Mouse (Mus musculus): ENCODE measurements around the gene Rfx1.

Rfx1 gene

DNA sequence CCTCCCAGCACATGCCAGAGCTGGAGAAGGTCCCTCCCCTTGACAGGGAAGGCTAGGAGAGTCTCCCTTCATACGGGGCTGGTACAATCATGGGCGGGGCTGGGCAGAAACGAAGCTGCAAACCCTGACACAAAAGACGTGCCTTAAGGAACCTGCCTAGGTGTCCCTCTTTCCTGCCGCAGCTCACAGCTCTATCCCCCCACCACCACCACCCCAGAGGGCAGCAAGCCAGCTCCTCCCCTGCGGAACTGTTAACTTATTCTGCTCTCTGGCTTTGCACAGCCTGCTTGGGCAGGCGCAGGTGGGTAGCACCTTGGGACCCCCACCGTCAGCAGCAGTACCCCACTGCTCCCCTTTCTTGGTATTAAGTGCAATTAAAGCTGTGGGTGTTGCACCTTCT, 29.4 kb downstream of the Rfx1 start:
- no peak for DNase-seq

DNA sequence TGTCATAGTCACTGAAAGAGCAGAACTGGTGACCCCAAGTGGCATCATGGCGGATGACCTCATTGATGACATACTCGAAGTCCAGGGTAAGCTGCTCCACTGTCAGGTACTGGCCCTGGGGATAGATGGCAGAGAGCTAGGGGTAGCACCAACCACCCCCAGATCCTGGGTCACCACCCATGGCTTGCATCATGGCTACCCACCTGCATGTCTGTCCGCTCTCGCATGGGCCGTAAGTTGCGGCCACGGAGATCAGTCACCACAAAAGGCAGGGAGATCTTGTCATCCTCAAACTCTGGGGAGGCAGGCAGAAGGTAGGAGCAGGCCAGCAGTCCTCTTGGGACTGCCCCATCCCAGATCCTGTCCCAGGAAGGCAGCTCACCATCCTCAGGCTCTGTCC, 31.7 kb downstream of the Rfx1 start:
- no peak for DNase-seq

DNA sequence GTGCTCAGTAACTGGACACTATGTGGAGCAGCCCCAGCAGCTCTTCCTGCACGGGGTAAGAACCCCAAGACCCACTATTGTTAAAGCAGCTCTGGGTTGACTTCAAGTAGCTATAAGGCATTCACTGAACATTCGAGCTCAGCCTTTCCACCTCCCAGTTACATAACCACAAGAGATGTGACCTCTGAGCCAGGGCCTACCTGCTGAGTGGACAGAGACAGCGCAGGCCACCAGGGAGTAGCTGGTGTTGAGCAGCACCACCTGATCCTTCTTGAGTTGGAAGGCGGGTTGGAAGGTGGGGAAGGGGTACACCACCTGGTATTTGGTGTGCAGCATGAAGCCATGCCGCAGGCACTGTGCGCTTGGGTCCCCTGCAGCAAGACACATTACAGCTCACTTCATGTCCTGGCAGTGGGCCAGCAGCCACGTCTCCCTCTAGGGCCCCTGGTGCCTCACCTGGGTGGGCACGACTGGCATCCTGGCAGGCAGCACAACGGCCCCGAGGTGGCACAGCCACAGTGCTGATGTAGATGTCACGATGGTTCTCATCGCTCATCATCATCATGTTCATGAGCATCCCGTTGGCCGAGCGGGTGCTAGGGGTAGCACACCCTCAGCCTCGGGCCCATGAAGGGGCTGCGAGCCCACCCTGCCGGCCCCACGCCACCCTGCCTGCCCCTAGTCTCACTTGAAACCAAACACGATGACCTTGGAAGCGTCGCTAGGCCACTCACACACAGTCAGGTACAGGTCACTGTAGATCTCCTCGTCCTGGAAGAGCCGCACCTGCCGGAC, 35.0 kb downstream of the Rfx1 start:
- no peak for DNase-seq

DNA sequence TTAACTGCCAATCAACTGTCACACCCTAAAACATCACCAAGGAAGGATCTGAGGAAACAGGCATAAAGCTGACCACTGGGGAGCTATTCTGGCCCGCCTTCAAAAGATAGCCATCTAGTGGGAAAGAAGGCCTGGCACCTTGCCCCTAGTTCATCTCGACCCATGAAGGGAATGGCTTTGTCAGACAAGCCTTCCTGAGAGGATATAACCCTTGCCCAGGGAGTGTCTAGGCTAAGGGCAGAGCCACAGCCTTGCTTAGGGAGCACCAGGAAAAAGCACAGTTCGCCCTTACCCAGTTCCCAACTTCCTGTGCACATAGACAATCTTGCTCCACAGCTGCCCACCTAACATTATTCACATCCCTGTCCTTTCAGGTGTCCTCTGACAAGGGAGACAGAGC, 37.0 kb downstream of the Rfx1 start:
- no peak for DNase-seq

DNA sequence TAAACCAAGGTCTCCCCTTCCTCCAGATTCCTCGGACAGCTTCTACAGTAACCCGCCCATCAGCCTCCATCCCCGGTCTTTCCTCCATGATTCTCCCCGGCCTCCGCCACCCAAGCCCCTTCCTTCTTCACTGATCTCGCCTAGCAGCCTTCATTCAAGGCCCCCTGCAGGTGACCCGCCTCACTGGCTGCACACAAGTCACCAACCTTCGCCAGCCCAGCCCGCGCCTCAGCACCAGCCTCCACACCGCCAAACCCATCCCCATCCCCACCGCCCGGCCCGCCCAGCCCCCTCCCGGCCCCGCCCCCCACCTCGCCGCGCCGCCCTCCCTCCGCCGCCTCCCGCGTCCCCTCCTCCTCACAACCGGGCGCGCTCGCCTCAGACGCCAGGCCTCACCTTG, 37.6 kb downstream of the Rfx1 start:
- DNase-seq, result no peak

DNA sequence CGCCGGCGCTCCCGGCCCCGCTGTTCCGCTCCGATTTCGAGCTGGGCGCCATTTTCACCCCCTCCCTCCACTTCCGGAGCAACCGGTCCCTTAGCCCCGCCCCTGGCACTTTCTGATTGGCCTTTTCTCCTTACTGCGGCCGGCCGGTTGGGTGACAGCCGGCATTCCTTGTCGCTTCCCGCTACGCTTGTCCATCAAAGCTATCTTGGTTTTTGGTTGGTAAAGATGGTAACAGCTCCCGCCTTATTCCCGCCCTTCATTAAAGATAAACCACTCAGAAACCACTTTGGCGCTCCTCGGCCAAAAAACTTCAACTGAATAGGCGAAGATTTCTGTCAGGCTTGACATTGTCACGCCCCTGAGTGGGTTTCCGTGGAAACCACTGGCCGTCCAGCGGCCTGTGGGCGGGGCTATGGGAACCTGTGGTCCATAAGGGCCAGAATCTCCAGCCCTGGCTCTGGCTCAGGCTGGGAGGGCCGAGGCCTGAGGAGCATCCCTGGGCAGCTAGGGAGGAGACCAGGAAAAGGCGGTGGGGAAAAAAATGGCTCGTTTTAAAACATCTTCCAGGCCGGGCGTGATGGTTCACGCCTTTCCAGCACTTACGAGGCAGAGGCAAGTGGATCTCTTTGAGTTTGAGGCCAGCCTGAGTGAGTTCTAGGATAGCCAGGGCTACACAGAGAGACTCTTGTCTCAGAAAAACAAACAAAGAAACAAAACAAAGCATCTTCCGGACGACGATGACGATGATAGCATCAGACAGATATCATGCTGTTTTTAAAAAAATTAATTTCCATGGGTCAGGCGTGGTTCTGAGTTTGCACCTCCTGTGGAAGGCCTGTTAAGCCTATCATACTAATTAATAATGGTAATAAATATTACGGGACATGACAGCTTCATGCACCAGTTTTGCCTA, 38.3 kb downstream of the Rfx1 start, which contains the start of gene Dcaf15:
TSS of gene Dcaf15 (minus strand) at position 72 of the 913 bp plus-strand sequence.
- DNase-seq, result peak; percentile 96

DNA sequence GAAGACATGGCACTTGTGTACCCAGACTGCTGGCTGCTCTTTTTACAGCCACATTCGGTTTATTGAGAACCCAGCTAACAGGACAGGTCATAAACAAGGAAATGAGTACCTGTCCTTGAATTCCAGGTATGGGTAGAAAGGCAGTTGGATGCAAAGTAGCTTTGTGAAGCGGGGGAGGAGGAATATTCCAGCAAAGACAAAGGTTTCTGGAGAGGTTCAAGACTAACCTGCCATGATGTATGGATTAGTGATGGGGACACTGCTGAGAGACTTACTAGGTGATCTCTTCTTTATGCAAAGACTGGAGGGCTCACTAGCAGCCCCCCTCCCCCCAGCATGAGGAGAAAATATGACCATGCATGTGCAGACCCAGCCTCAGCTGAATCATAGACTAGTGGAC, 39.0 kb downstream of the Rfx1 start:
- no peak for DNase-seq

DNA sequence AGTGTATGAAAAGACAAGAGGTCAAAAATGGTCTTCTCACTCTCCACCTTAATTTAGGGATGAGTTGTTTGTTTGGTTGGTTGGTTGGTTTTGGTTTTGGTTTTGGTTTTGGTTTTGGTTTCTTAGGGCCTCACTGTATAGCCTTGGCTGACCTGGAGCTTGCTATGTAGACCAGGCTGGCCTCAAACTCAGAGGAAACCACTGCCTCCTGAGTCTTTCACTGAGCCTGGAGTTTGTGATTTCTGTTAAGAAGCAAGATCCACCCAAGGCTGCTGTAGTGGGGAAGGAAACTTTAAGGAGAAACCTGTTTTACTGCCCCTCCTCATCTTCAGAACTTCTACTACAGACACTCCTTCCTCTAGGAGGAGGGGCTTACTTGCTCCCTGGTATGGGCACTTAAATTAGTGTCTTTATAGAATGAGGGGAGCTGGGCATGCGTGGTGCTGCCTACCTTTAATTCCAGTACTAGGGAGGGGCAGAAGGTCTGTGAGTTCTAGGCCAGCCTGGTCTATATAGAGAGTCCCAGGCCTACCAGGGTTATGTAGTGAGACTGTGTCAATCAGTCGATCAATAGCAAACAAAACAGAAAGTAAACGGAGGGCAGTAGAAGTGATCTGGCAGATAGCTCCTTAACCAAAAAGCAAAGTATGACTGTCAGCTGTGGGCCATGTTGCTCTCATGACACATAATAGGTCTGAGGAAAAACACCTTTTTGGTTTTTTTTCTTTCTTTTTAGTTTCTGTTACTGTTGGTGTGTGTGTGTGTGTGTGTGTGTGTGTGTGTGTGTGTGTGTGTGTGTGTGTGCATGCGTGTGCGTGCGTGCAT, 39.8 kb downstream of the Rfx1 start:
- DNase-seq, result no peak

DNA sequence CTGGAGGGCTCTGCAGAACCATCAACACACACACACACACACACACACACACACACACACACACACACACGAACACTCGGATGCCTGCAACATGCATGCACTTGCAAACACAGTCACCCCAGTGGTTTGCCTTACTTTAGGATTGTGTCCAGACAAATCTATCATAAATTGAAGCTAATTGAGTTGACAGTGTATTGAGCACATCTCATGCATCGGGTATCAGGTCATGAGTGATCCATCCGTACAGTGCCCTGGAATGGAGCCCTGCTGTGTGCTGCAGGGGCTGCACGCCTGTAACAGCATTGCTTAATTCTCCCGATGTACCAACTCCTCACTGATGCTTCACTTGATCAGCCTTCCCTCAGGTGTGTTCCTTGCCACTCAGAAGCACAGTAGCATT, 49.0 kb downstream of the Rfx1 start:
- DNase-seq, result no peak

DNA sequence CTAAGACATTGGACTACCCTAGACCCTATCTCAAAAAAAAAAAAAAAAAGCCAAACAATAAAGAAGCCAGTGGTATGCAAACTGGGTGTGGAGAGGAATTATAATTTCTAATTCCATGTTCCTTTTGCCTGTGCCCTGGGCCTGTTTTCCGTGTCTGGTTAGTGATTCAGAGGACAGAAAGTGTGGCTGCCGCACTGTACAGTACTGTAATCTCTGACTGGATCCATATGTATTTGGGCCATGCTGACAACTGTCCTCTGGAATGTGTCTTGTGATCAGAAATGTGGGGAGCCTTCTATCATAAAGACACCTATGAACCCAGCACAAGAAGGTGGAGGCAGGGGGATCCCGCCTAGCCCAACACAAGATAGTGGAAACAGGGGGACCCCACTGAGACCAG, 55.5 kb downstream of the Rfx1 start:
- DNase-seq, result no peak

DNA sequence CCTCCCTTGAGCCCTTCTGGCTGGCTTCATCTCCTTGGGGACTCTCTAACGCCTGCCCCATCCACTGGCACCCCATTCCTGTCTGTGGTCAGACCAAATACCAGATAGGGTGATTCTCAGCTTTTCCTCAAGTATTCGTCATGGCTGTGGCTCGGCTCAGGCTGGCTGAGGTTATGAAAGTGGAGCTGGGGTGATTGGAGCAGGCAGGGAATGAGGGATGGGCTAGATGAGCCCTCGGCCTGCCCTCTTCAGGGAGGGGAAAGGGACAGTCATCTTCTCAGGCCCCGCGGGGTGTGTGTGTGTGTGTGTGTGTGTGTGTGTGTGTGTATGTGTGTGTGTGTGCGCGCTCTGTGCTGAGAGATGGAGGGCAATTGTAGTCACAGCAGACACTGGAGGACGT, 59.0 kb downstream of the Rfx1 start, which contains the start of gene Podnl1:
TSS of gene Podnl1 (plus strand) at position 334 of the 400 bp plus-strand sequence.
- DNase-seq, result no peak

DNA sequence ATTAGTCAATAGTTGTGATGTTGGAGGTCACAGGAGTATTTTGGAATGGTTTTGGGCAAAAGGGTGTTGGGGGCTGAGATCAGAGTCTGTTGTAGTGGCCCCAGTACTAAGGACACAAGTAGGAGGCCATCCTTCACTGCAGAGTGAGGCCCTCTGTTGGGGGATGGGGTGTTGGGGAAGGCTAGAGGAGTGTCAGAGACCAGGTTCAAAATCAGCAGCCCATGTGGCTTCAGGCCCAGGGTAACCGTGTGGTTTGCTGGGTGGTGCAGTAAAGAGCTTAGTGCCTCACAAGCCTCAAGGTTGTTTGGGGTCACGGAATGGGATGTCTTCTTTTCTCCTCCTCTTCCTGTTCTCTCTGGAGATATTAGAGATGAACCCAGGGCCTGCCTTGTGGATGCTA, 60.1 kb downstream of the Rfx1 start:
- no peak for DNase-seq

DNA sequence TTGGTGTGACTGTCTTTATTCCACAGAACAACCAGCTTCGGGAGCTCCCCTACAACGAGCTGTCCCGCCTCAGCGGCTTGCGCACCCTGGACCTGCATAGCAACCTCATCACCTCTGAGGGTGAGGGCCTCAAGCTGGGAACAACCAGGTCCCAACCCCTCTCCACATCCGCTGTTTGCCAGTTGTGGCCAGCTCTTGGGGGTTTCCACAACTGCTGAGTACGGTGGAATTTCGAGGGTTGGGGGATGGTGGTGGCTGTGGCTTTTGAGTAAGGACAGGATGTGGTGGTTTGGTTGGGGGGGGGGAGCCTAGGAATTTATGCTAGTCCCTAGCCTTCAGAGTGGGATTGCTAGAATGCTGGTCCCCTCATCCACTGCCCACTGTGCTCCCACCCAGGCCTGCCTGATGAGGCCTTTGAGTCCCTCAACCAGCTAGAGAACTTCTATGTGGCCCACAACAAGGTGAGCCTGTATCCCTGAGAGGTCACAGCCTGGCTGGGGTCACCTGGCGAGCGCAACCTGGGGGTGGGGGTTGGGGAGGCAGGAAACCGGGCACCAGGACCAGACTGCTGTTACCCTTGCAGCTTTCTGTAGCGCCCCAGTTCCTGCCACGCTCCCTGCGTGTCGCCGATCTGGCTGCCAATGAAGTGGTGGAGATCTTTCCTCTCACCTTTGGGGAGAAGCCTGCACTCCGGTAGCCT, 60.7 kb downstream of the Rfx1 start:
- no peak for DNase-seq

DNA sequence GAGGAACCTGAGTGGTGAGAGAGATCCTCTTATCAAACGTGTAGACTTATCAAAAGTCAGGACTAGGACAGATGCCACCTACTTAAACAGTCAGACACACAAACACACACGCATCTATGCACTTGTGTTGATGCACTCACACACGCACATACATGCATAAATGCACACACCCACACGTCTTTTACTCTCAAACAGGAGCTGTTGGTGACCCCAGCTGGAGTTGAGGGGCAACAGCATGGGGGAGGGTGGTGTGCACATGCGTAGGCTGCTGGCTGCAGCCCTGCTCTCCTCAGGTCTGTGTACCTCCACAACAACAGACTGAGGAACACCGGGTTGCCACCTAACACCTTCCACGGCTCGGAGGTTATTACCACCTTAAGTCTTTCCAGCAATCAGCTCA, 61.6 kb downstream of the Rfx1 start:
- DNase-seq, result no peak

DNA sequence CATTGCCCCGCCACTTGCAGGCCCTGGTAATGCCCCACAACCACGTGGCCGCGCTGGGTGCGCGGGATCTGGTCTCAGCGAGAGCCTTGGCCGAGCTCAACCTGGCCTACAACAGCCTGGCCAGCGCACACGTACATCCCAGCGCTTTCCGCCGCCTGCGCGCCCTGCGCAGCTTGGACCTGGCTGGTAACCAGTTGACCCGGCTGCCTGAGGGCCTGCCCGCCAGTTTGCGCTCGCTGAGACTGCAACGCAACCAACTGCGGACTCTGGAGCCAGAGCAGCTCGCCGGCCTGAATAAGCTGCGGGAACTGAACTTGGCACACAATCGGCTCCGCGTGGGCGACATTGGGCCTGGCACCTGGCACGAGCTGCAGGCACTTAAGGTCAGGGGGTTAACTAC, 64.2 kb downstream of the Rfx1 start:
- DNase-seq, result no peak

DNA sequence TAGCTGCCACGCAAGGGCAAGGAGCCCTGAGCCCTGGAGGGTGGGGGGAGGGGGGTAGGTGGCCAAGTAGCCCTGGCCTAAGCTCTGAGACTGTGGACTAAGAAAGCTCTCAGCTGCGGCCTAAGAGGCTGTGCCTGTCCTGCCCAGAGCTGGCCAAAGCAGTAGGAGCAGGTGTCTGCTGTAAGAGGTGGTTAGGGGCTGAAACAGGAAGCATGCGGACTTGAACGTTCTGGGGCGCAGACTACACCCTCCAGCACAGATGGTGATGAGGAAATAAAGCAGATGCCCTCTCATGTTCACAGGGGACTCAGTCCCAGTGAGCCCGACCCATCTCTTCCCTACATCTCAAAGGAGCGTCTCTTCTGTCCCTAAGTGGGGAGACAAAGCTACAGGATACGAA, 65.6 kb downstream of the Rfx1 start:
- no peak for DNase-seq

DNA sequence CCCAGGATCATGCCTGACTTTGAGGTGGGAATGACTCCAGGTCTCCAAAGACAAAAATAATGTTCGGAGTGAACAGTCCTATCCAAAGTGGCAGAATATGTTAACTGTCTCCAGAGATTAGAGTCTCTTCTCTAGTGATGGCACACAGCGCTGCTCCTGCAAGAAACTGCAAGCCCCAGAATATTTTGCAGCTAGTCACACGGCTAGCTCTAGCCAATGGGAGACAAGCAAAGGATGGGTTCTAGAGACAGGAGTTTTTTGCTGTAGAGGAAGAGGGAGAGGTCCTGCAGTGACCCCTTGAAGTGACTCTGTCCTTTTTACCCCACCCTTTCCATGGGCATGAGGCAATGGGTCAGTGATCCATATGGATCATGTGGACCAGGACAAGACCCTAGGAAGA, 71.2 kb downstream of the Rfx1 start:
- no peak for DNase-seq

DNA sequence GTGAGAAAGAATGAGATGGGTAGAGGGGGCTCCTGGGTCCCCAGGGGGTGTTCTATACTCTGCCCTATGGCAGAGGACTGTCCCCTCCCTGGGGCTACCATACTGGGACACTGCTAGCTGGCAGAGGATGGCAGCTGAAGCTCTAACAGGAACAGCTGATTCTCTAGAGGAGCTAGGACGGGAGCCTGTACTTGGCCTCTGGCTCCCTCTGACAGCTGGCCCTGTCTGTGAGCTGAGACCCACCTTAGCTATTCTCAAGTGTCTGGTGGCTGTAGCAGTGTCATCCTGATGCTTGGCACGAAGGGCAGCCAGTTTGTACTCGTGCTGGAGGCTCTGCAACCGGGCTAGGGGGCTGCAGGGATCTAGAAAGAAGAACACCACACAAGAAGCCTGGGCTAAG, 74.2 kb downstream of the Rfx1 start:
- DNase-seq, result no peak

DNA sequence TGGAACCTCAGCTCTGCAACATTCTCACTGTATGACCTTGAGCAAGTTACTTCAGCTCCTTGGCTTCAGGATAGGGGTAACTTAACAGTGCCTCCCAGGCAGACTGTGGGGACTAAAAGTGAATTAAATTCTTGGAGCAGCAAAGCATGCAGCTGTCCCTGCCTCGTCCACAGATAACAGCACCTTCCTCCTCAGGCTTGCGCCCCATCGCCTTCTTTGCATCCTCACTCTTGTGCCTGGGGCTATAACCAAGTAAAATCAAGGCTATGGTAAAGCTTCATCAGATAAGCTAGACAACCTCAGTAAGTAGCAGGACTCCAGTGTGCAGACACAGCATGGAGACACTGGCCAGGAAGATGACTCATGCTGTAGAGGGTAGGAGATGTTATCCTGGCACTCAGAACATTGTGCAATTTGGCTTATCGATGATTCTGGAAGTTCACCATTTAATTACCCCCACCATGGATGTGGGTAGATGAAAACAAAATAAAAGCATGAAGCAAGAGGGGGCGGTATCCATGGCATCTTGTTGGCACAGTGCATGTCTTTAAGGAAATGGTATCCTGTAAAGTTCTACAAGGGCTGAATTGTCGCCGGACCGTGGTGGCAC, 78.1 kb downstream of the Rfx1 start:
- DNase-seq, result no peak

Measured in right cerebral cortex, postnatal 25 days (tissue).